Mouse (Mus musculus): ENCODE data around the gene Samsn1. TPM values are rescaled to one million over a fixed set of nuclear protein-coding genes. Genes with fewer than 3 reads are reported as not detected.

Gene Samsn1
- polyA plus RNA-seq, 1 experiment from 2014 or later: 1.2 TPM

DNA sequence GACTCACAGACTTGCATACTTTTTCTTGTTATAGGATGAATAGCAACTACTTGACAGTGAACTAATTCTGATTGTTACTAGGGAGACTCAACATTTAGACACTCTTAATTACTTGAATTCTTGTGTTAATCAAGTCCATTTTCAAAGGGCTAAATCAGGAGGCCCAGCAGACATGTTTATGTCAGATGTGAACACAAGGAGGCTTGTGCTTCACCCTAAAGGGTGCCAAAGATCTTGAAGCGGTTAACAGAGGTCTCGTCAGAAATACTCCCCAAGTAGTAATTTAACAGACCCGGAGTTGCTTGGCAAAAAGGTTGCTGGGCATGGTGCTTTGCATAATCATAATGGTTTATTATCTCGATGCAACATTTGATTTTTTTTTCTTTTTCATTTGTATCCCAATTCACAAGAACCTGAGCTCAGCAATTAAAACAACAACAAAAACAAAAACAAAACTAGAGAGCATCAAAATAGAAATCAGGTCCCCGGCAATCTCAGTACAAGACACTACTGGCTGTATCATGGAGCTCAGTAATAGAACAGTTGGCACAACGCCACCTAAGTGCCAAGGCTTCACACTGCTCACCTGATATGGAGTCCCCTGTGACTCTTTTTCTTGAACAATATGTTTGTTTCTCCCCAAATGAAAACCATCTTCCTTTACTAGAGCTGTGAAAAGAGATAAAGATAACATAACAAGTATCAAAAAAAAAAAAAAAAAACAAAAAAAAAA lies 51.6 kb downstream of the Samsn1 start:
- H3K36me3 ChIP-seq (ENCODE audit: control insufficient read depth, insufficient read depth, low read length): no peaks in the 10 kb centered on the region
- DNase-seq (ENCODE audit: low spot score, missing footprints) (no peak), ATAC-seq (ENCODE audit: low FRiP score) (no peak)
- no peaks in the 10 kb centered on the region for H3K9me3 ChIP-seq (ENCODE audit: control insufficient read depth, low read length)
- 89% methylated on average over 6 of the region's 6 CpGs for WGBS
- no peak overlapping the region for H3K4me3 ChIP-seq (ENCODE audit: low read depth, low read length)
- H3K9ac ChIP-seq (ENCODE audit: low read length): no peak overlapping the region
- H3K27ac ChIP-seq (ENCODE audit: low read depth, low read length): no peak overlapping the region
- no peaks in the 10 kb centered on the region for H3K4me1 ChIP-seq (ENCODE audit: control insufficient read depth, insufficient read depth, low read length)
- H3K4me2 ChIP-seq: no peak overlapping the region
- no peaks in the 10 kb centered on the region for H3K27me3 ChIP-seq (ENCODE audit: control insufficient read depth, insufficient read depth, low read length)

DNA sequence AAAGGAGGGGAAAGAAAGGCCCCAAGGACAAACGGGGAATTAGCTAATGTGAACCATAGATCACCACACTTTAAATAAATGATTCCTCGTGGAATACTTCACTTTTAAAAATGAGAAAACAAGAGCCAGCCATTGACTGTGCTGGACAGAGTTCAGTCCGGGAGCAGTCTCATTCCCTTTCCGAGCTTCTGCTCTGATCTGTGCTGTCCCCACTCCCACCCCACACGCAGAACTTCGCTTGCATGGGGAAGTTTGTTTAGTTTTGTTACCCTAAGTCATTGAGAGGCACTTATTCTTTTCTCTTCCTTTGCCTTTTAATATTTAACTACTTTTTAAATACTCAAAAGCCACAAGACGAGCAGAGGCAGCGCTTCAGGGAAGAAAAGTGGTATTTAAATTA lies 60.1 kb downstream of the Samsn1 start:
- Histone ChIP-seq H3K4me1 (ENCODE audit: control insufficient read depth, insufficient read depth, low read length) (no peaks in the 10 kb centered on the region), H3K36me3 (ENCODE audit: control insufficient read depth, insufficient read depth, low read length) (no peaks in the 10 kb centered on the region), H3K4me3 (ENCODE audit: low read depth, low read length) (no peak overlapping the region), H3K27me3 (ENCODE audit: control insufficient read depth, insufficient read depth, low read length) (no peaks in the 10 kb centered on the region), H3K4me2 (no peak overlapping the region), H3K9me3 (ENCODE audit: control insufficient read depth, low read length) (no peaks in the 10 kb centered on the region), H3K9ac (ENCODE audit: low read length) (no peak overlapping the region), H3K27ac (ENCODE audit: low read depth, low read length) (no peak overlapping the region)
- no peak for ATAC-seq (ENCODE audit: low FRiP score)
- peak; percentile 21 for DNase-seq (ENCODE audit: low spot score, missing footprints)
- WGBS: 80% methylated on average over 8 of the region's 8 CpGs

DNA sequence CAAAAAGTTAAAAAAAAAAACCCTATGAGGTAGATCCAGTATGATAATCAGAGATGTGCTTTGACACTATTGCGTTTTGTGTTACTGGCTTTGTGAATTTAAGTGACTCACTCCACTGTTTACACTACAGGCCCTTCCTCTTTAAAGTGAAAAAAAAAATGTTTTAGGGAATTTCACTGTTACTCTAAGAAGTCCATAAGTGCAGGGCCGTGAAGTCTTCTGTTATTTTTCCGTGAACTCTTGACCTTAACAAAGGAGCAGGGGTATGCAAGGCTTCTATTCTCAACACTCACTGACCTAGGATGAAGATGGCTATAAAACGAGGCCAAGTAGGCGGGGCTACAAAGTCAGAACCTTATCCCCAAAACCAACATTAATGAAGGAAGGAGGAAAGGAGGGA lies 60.6 kb downstream of the Samsn1 start:
- no peak overlapping the region for H3K27ac ChIP-seq (ENCODE audit: low read depth, low read length)
- DNase-seq (ENCODE audit: low spot score, missing footprints) (no peak), ATAC-seq (ENCODE audit: low FRiP score) (no peak)
- H3K36me3 ChIP-seq (ENCODE audit: control insufficient read depth, insufficient read depth, low read length): no peaks in the 10 kb centered on the region
- H3K9me3 ChIP-seq (ENCODE audit: control insufficient read depth, low read length): no peaks in the 10 kb centered on the region
- H3K4me3 ChIP-seq (ENCODE audit: low read depth, low read length): no peak overlapping the region
- H3K9ac ChIP-seq (ENCODE audit: low read length): no peak overlapping the region
- WGBS: 64% methylated on average over 5 of the region's 5 CpGs
- no peaks in the 10 kb centered on the region for H3K27me3 ChIP-seq (ENCODE audit: control insufficient read depth, insufficient read depth, low read length)
- H3K4me2 ChIP-seq: no peak overlapping the region
- no peaks in the 10 kb centered on the region for H3K4me1 ChIP-seq (ENCODE audit: control insufficient read depth, insufficient read depth, low read length)

DNA sequence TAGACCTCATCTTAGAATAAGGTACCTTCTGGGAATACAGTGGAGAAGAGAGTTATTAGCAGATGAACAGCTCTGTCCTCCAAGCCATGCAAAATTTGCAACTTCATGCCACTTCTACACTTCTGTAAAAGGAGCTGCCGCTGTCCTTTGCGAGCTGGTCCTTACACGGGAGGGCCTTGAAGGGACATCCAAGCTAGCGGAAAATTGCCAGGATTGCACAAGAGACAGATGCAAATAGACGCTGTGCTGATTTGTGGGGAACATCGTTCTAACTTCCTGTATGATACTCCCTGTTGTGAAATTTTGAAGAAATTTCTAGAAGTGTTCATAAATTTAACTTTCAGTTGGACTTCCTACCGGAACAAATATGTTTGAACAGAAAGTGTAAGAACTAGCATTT lies 61.0 kb downstream of the Samsn1 start:
- Histone ChIP-seq H3K4me3 (ENCODE audit: low read depth, low read length) (no peak overlapping the region), H3K9ac (ENCODE audit: low read length) (no peak overlapping the region), H3K4me1 (ENCODE audit: control insufficient read depth, insufficient read depth, low read length) (no peaks in the 10 kb centered on the region), H3K27me3 (ENCODE audit: control insufficient read depth, insufficient read depth, low read length) (no peaks in the 10 kb centered on the region), H3K9me3 (ENCODE audit: control insufficient read depth, low read length) (no peaks in the 10 kb centered on the region), H3K36me3 (ENCODE audit: control insufficient read depth, insufficient read depth, low read length) (no peaks in the 10 kb centered on the region), H3K4me2 (no peak overlapping the region), H3K27ac (ENCODE audit: low read depth, low read length) (no peak overlapping the region)
- ATAC-seq (ENCODE audit: low FRiP score): no peak
- WGBS: 92% methylated on average over 7 of the region's 7 CpGs
- DNase-seq (ENCODE audit: low spot score, missing footprints): peak; percentile 33

DNA sequence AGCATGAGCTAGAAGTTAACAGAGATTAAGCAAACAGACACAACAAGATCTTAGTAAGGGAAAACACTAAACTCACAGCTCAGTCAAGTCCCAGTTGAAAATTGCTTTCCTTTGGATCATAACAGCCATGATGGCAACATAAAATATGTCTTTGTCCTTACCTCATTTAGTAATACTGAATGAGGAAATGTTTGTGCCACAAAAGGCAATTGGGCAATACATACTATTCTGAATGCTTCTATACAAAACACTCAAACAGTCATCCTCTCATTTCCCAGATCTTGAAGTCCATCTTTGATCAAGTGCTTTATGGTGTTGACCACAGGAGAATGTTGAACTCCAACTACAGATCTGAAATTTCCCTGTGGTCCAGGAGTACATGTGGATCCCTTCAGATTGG lies 88.7 kb downstream of the Samsn1 start:
- peak; percentile 72 for DNase-seq (ENCODE audit: low spot score, missing footprints)
- Histone ChIP-seq H3K27me3 (ENCODE audit: control insufficient read depth, insufficient read depth, low read length) (no peaks in the 10 kb centered on the region), H3K4me2 (no peak overlapping the region), H3K9ac (ENCODE audit: low read length) (no peak overlapping the region), H3K27ac (ENCODE audit: low read depth, low read length) (no peak overlapping the region), H3K9me3 (ENCODE audit: control insufficient read depth, low read length) (no peaks in the 10 kb centered on the region), H3K4me1 (ENCODE audit: control insufficient read depth, insufficient read depth, low read length) (no peaks in the 10 kb centered on the region), H3K4me3 (ENCODE audit: low read depth, low read length) (no peak overlapping the region), H3K36me3 (ENCODE audit: control insufficient read depth, insufficient read depth, low read length) (no peaks in the 10 kb centered on the region)
- ATAC-seq (ENCODE audit: low FRiP score): no peak

DNA sequence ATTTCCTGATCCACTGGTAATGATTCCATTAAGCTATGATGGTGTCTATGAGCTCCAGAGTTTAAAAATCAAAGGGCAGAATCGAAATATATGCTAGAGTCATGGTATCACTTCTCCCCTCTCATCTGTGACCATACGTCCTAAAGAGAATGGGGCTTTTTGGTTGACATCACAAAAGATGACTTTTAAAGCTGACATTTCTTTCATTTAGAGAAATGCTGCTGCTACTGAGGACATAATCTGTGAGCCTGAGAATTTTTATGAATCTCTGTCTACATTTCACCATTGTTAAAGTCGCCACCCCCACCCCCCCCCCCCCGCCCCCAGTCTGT lies 91.9 kb downstream of the Samsn1 start:
- H3K4me3 ChIP-seq (ENCODE audit: low read depth, low read length): no peak overlapping the region
- no peaks in the 10 kb centered on the region for H3K36me3 ChIP-seq (ENCODE audit: control insufficient read depth, insufficient read depth, low read length)
- ATAC-seq (ENCODE audit: low FRiP score) (no peak), DNase-seq (ENCODE audit: low spot score, missing footprints) (no peak)
- no peak overlapping the region for H3K27ac ChIP-seq (ENCODE audit: low read depth, low read length)
- H3K27me3 ChIP-seq (ENCODE audit: control insufficient read depth, insufficient read depth, low read length): no peaks in the 10 kb centered on the region
- H3K4me1 ChIP-seq (ENCODE audit: control insufficient read depth, insufficient read depth, low read length): no peaks in the 10 kb centered on the region
- no peak overlapping the region for H3K9ac ChIP-seq (ENCODE audit: low read length)
- WGBS: 79% methylated on average over 4 of the region's 4 CpGs
- no peaks in the 10 kb centered on the region for H3K9me3 ChIP-seq (ENCODE audit: control insufficient read depth, low read length)
- no peak overlapping the region for H3K4me2 ChIP-seq

DNA sequence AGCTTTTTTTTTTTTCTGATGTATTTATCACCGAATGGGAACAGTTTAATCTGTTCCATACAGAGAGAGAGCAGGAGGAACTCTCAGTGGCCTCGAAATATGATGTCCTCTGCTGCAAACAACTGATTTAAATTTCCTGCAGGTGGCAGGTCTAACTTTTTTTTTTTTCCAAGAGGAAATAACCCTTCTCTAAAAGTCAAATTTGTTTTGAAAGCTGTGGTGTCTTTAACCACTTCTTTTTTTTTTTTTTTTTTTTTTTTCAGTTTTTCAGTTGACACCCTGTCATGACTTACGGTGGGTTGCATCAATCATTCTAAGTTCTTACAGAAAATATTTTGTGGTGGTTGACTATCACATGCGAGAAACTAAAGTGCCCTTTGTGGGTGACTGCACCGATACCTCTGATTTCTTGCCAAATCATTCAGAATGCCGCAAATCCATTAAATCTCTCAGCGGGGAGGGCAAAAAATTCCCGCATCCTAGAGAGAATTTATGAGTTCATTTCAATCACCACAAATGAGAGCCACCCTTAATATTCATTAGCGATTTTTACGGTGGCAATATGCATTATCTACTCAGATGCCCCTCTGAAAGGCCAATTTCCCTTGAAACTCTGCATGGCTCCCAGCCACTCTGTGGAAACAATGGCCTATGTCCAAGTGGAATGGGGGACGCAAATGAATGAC lies 92.4 kb downstream of the Samsn1 start:
- no peak overlapping the region for H3K27ac ChIP-seq (ENCODE audit: low read depth, low read length)
- 81% methylated on average over 11 of the region's 11 CpGs for WGBS
- H3K4me2 ChIP-seq: no peak overlapping the region
- no peak for ATAC-seq (ENCODE audit: low FRiP score)
- H3K9ac ChIP-seq (ENCODE audit: low read length): no peak overlapping the region
- H3K4me1 ChIP-seq (ENCODE audit: control insufficient read depth, insufficient read depth, low read length): no peaks in the 10 kb centered on the region
- DNase-seq (ENCODE audit: low spot score, missing footprints): peak; percentile 73
- no peak overlapping the region for H3K4me3 ChIP-seq (ENCODE audit: low read depth, low read length)
- no peaks in the 10 kb centered on the region for H3K36me3 ChIP-seq (ENCODE audit: control insufficient read depth, insufficient read depth, low read length)
- no peaks in the 10 kb centered on the region for H3K27me3 ChIP-seq (ENCODE audit: control insufficient read depth, insufficient read depth, low read length)
- H3K9me3 ChIP-seq (ENCODE audit: control insufficient read depth, low read length): no peaks in the 10 kb centered on the region

DNA sequence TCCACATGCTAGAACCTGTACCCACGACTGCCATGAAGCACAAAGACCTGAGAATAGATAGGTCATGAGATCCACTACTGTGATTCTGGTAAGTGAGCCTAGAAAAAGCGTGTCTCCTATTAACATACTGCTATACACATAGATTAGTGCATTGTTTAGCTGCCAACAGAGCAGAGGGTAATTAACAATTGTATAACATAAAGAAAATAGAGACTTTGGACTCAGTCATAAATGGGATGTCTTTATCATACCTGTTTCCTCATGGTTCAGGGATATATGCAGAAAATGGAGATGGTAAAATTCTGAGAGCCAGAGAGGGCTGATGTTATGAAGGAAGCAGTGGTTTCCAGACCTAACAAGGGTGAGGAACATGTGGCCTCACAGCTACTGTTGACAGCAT lies 95.6 kb downstream of the Samsn1 start:
- Histone ChIP-seq H3K4me1 (ENCODE audit: control insufficient read depth, insufficient read depth, low read length) (no peaks in the 10 kb centered on the region), H3K4me3 (ENCODE audit: low read depth, low read length) (no peak overlapping the region), H3K9me3 (ENCODE audit: control insufficient read depth, low read length) (no peaks in the 10 kb centered on the region), H3K36me3 (ENCODE audit: control insufficient read depth, insufficient read depth, low read length) (no peaks in the 10 kb centered on the region), H3K4me2 (no peak overlapping the region), H3K9ac (ENCODE audit: low read length) (no peak overlapping the region), H3K27ac (ENCODE audit: low read depth, low read length) (no peak overlapping the region), H3K27me3 (ENCODE audit: control insufficient read depth, insufficient read depth, low read length) (no peaks in the 10 kb centered on the region)
- 82% methylated on average over 2 of the region's 2 CpGs for WGBS
- ATAC-seq (ENCODE audit: low FRiP score) (no peak), DNase-seq (ENCODE audit: low spot score, missing footprints) (no peak)

DNA sequence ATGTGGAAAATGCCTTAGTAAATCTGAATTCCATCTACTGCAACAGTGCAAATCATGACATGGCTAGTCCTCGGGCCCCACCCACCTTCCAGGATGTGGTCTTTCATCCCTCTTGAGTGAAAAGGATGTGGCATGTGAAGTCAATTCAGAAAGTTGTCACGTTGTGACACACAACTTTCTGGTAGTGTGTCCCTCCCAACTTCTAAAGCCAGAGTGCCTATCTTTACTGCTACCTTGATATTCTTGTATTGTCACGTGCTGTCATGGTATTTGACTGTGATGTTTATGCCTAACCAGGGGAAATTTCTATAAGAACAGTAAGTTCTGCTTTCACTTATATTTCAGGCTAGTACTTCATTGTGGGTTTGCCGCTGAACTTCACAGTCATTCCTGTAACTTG lies 101.2 kb downstream of the Samsn1 start:
- WGBS: 78% methylated on average over 4 of the region's 4 CpGs
- Histone ChIP-seq H3K9ac (ENCODE audit: low read length) (no peak overlapping the region), H3K4me2 (no peak overlapping the region), H3K4me3 (ENCODE audit: low read depth, low read length) (no peak overlapping the region), H3K36me3 (ENCODE audit: control insufficient read depth, insufficient read depth, low read length) (no peaks in the 10 kb centered on the region), H3K27me3 (ENCODE audit: control insufficient read depth, insufficient read depth, low read length) (no peaks in the 10 kb centered on the region), H3K4me1 (ENCODE audit: control insufficient read depth, insufficient read depth, low read length) (no peaks in the 10 kb centered on the region), H3K9me3 (ENCODE audit: control insufficient read depth, low read length) (no peaks in the 10 kb centered on the region), H3K27ac (ENCODE audit: low read depth, low read length) (no peak overlapping the region)
- ATAC-seq (ENCODE audit: low FRiP score): no peak
- DNase-seq (ENCODE audit: low spot score, missing footprints): no peak
